Mouse (Mus musculus) erythroblast, embryonic 14.5 days (primary cell): ENCODE data around the gene Spata31d1d. TPM values are rescaled to one million over a fixed set of nuclear protein-coding genes. Genes with fewer than 3 reads are reported as not detected.
"Not testable (repeated sequence)": the region's sequence is repeated elsewhere in the genome, so short reads cannot be mapped to it uniquely, and the experiment has no call there.

Source experiments
- H3K27me3 ChIP-seq: 2 replicates; pipeline ENCODE4 v1.6.1; 2012; ENCODE audit warnings: inconsistent platforms; ENCODE audit not compliant: control insufficient read depth
- H3K36me3 ChIP-seq: 2 replicates; pipeline ENCODE4 v1.6.1; 2012; ENCODE audit warnings: mild to moderate bottlenecking, inconsistent platforms; ENCODE audit not compliant: control insufficient read depth
- H3K4me1 ChIP-seq: 2 replicates; pipeline ENCODE4 v1.6.1; 2012; ENCODE audit warnings: inconsistent platforms; ENCODE audit not compliant: control insufficient read depth
- H3K4me3 ChIP-seq: replicated peaks from 2 replicates; pipeline ENCODE3; 2012; ENCODE audit warnings: moderate library complexity, mild to moderate bottlenecking, inconsistent platforms
- H3K9me3 ChIP-seq: 2 replicates; pipeline ENCODE4 v1.6.1; 2012; ENCODE audit warnings: low read length, inconsistent platforms, mixed read lengths; ENCODE audit not compliant: control insufficient read depth
- GATA1 ChIP-seq: IDR thresholded peaks from 2 replicates; pipeline ENCODE4 v1.6.1; 2012; ENCODE audit warnings: low read length, inconsistent platforms, mixed read lengths
- TAL1 ChIP-seq: IDR thresholded peaks from 3 replicates; pipeline ENCODE4 v1.6.1; 2012; ENCODE audit warnings: low read length, inconsistent platforms, mixed read lengths
- polyA plus RNA-seq: library from polyadenylated mRNA; stranded (reverse); fragments of >175 nt; gene quantifications from 2 replicates; pipeline ENCODE4 v1.2.3, GENCODE M21; 2012

The Spata31d1d gene
- polyA plus RNA-seq, 1 experiment, result 0.02 TPM

- no peaks in the 10 kb centered on the region for H3K9me3 ChIP-seq
- TF ChIP-seq GATA1, result peak; percentile 65
- peak; percentile 75 for TF ChIP-seq TAL1
- H3K4me3 ChIP-seq, result peak overlapping the region; percentile 54
- H3K27me3 ChIP-seq, result 0 out of 2 replicates have a peak, but pooled peaks cover 3% of the 10 kb centered on the region
- H3K4me1 ChIP-seq, result peaks cover 91% of the 10 kb centered on the region
- peaks cover 3% of the 10 kb centered on the region for H3K36me3 ChIP-seq
Observed at GRCm38 (mm10) chr13:59738455-59738854, 6.9 kb upstream of the Spata31d1d start.

- Histone ChIP-seq H3K36me3 (no peaks in the 10 kb centered on the region; the same call in 1 of the 2 replicates), H3K27me3 (no peaks in the 10 kb centered on the region), H3K4me1 (peaks cover 96% of the 10 kb centered on the region), H3K4me3 (no peak overlapping the region), H3K9me3 (no peaks in the 10 kb centered on the region)
- no peak for TF ChIP-seq TAL1
- no peak for TF ChIP-seq GATA1
Observed at GRCm38 (mm10) chr13:59735190-59735589, 3.6 kb upstream of the Spata31d1d start.

- H3K27me3 ChIP-seq, H3K36me3 ChIP-seq, H3K9me3 ChIP-seq: not testable (repeated sequence)
- Histone ChIP-seq H3K4me1 (peaks cover 91% of the 10 kb centered on the region), H3K4me3 (peak overlapping the region; percentile 26)
Observed at GRCm38 (mm10) chr13:59734347-59734746, 2.8 kb upstream of the Spata31d1d start.

- H3K4me3 ChIP-seq, result peak overlapping the region; percentile 35
- no peaks in the 10 kb centered on the region for H3K9me3 ChIP-seq
- H3K4me1 ChIP-seq, result peaks cover 91% of the 10 kb centered on the region
- TF ChIP-seq TAL1 (no peak), GATA1 (no peak)
- no peaks in the 10 kb centered on the region for H3K27me3 ChIP-seq
- no peaks in the 10 kb centered on the region; the same call in 1 of the 2 replicates for H3K36me3 ChIP-seq
Observed at GRCm38 (mm10) chr13:59733936-59734335, 2.4 kb upstream of the Spata31d1d start.

GRCm38 (mm10) chr13:59728378-59729093 lies 3.0 kb downstream of the Spata31d1d start:
- no peaks in the 10 kb centered on the region for H3K9me3 ChIP-seq
- peaks cover 33% of the 10 kb centered on the region for H3K27me3 ChIP-seq
- no peaks in the 10 kb centered on the region for H3K36me3 ChIP-seq
- no peak for TF ChIP-seq GATA1
- no peak for TF ChIP-seq TAL1
- no peak overlapping the region for H3K4me3 ChIP-seq
- peaks cover 66% of the 10 kb centered on the region for H3K4me1 ChIP-seq

GRCm38 (mm10) chr13:59726139-59726867 lies 5.2 kb downstream of the Spata31d1d start:
- TF ChIP-seq GATA1 (no peak), TAL1 (no peak)
- Histone ChIP-seq H3K36me3 (no peaks in the 10 kb centered on the region), H3K4me1 (peaks cover 59% of the 10 kb centered on the region), H3K27me3 (peaks cover 33% of the 10 kb centered on the region), H3K4me3 (no peak overlapping the region), H3K9me3 (no peaks in the 10 kb centered on the region)

- H3K9me3 ChIP-seq, H3K4me3 ChIP-seq, H3K36me3 ChIP-seq: not testable (repeated sequence)
- Histone ChIP-seq H3K4me1 (peaks cover 54% of the 10 kb centered on the region), H3K27me3 (peaks cover 25% of the 10 kb centered on the region)
Observed at GRCm38 (mm10) chr13:59722089-59722488, 9.5 kb downstream of the Spata31d1d start.

- Histone ChIP-seq H3K4me3 (no peak overlapping the region), H3K36me3 (no peaks in the 10 kb centered on the region), H3K4me1 (peaks cover 54% of the 10 kb centered on the region), H3K27me3 (peaks cover 5% of the 10 kb centered on the region), H3K9me3 (no peaks in the 10 kb centered on the region)
- no peak for TF ChIP-seq GATA1
Observed at GRCm38 (mm10) chr13:59719475-59719874, 12.1 kb downstream of the Spata31d1d start.

- H3K27me3 ChIP-seq, H3K36me3 ChIP-seq, H3K9me3 ChIP-seq, H3K4me3 ChIP-seq: not testable (repeated sequence)
- H3K4me1 ChIP-seq, result peaks cover 51% of the 10 kb centered on the region
Observed at GRCm38 (mm10) chr13:59718857-59719440, 12.6 kb downstream of the Spata31d1d start.
